Mouse (Mus musculus) embryonic facial prominence, embryonic 11.5 days (tissue): ENCODE measurements around the gene Trip13. TPM values are rescaled to one million over a fixed set of nuclear protein-coding genes. Genes with fewer than 3 reads are reported as not detected.
A peak's percentile ranks its signal among the peaks of the same experiment; 100 is the strongest.

ENCODE experiments used
- ATAC-seq: fragments of 200-750 bp; cut with Nextera tagmentation; replicated peaks from 2 replicates; pipeline ENCODE4 v1.8.0; 2017; ENCODE audit warnings: low read depth; ENCODE audit not compliant: insufficient number of reproducible peaks, low FRiP score, low TSS enrichment
- DNase-seq: peaks from one replicate; pipeline ENCODE4 v3.0.0-alpha.2; 2015; ENCODE audit warnings: low spot score
- H3K27ac ChIP-seq: fragments of 300-500 bp; sonication (generic); replicated peaks from 2 replicates; pipeline ENCODE4 v1.5.1; 2014; ENCODE audit warnings: mild to moderate bottlenecking, low read depth, low read length, control low read depth
- H3K27me3 ChIP-seq: fragments of 300-500 bp; sonication (generic); 2 replicates; pipeline ENCODE4 v1.6.1; 2014; ENCODE audit warnings: mild to moderate bottlenecking, low read length, moderate library complexity, mixed read lengths; ENCODE audit not compliant: control insufficient read depth, insufficient read depth
- H3K36me3 ChIP-seq: fragments of 300-500 bp; sonication (generic); replicated peaks from 2 replicates; pipeline ENCODE4 v1.6.1; 2014; ENCODE audit warnings: low read depth, mild to moderate bottlenecking, low read length, moderate library complexity, mixed read lengths; ENCODE audit not compliant: control insufficient read depth, insufficient read depth
- H3K4me1 ChIP-seq: fragments of 300-500 bp; sonication (generic); 2 replicates; pipeline ENCODE4 v1.6.1; 2014; ENCODE audit warnings: low read length, mixed read lengths; ENCODE audit not compliant: control insufficient read depth, insufficient read depth
- H3K4me2 ChIP-seq: fragments of 300-500 bp; sonication (generic); 2 replicates; pipeline ENCODE4 v1.6.1; 2014; ENCODE audit warnings: low read depth, mild to moderate bottlenecking, control low read depth, low read length, moderate library complexity
- H3K4me3 ChIP-seq: fragments of 300-500 bp; sonication (generic); 2 replicates; pipeline ENCODE4 v1.5.1; 2014; ENCODE audit warnings: low read depth, low read length, control low read depth
- H3K9ac ChIP-seq: fragments of 300-500 bp; sonication (generic); replicated peaks from 2 replicates; pipeline ENCODE4 v1.6.1; 2014; ENCODE audit warnings: mild to moderate bottlenecking, control low read depth, low read length
- H3K9me3 ChIP-seq: fragments of 300-500 bp; sonication (generic); replicated peaks from 2 replicates; pipeline ENCODE4 v1.6.1; 2016; ENCODE audit warnings: mild to moderate bottlenecking, low read length, inconsistent platforms, mixed read lengths; ENCODE audit not compliant: control insufficient read depth
- whole genome bisulfite sequencing: fragments of 180-500 bp; shearing (Covaris S2); extraction: QIAGEN DNeasy Blood & Tissue Kit; methylation state at CpG from one replicate; pipeline ENCODE4 v1.1.7; 2014; 5-methylcytosine and 5-hydroxymethylcytosine counted together
- polyA plus RNA-seq: library from polyadenylated mRNA; unstranded; fragments of >200 nt; fragmentation: Nextera tagmentation; extraction: Ambion mirVana; gene quantifications from 2 replicates; pipeline ENCODE4 v1.2.1, GENCODE M21; 2014

Trip13 gene
- polyA plus RNA-seq, 1 experiment from 2014 or later = 67.4 TPM

DNA sequence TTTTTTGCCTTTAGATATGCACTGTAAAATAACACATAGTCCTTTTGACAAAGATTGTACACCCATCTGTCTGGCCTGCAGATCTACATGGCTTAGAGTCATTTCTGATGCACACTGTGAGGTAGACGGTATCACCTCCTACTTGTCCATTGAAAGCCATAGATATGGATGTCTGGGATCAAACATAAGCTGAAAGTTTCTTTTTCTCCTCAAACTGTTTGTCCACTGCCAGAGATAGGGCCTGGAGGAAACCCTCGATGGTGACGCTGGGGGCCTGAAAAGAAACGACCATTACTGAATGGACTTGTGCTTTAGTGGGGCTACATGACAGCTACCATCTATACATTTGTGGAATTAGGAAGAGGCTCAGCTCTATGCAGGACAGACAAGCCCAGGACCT lies 24.5 kb downstream of the Trip13 start:
- WGBS = 94% methylated on average over 4 of the region's 4 CpGs
- Histone ChIP-seq H3K9ac (no peak overlapping the region), H3K27me3 (no peaks in the 10 kb centered on the region), H3K27ac (no peak overlapping the region), H3K36me3 (no peaks in the 10 kb centered on the region; the same call in none of the 2 replicates), H3K4me1 (no peaks in the 10 kb centered on the region), H3K9me3 (no peaks in the 10 kb centered on the region), H3K4me2 (no peak overlapping the region), H3K4me3 (no peak overlapping the region)
- ATAC-seq = no peak
- DNase-seq = no peak

DNA sequence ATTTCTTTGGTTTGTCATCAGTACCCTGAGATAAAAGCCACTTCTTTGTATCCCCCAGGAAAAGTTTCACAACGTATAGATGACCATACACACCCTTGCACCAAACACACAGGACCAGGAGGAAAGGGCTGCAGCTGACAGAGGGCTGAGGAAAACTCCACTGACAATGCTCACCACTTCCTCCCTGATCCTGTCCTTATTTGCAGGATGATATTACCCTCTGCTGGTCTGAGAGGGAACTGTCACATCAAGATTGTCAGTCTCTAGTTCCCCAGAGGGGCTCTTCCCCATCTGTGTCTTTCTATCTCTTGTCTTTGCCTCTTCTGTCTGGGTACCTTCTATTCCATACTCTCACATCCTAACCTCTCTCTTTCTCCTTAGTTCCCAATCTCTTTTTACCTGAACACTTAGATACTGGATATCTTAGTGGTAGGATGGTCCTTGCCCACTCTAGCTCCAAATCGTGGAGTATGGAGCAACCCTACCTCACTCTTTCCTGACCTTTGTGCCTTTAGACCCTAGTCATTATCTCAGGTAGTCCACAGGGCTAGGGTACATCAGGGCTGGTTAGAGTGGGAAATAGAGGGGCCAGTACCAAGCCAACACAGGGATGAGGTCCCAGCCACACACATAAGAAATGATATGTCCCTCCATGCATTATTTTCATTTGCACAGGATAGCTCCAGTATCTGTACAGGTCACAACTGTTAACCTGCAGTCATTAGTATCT lies 29.7 kb downstream of the Trip13 start:
- H3K27me3 ChIP-seq = no peaks in the 10 kb centered on the region
- H3K4me2 ChIP-seq = no peak overlapping the region
- no peaks in the 10 kb centered on the region for H3K9me3 ChIP-seq
- 65% methylated on average over 2 of the region's 2 CpGs for WGBS
- H3K36me3 ChIP-seq = no peaks in the 10 kb centered on the region; the same call in 1 of the 2 replicates
- no peak overlapping the region for H3K27ac ChIP-seq
- no peak overlapping the region for H3K4me3 ChIP-seq
- H3K4me1 ChIP-seq = no peaks in the 10 kb centered on the region
- no peak overlapping the region for H3K9ac ChIP-seq
- ATAC-seq = peak; percentile 59
- DNase-seq = peak; percentile 70

DNA sequence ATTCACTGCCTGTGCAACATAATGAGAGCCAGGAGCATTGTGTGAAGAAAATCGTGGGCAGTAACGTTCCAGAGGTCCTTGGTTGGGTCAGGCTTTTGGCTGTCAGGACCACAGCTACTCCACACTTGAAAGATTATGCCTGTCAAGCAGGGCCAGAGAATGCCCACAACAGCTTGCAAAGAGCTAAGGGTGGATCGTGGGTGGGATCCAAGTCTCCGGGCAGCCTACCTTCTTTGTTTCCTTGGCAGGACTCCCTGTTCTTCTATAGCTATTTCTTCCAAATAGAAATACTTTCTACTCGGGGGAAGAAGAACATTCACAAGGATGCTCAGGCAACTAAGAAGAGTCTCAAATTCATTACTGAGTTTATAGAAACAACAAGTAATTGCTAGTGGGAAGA lies 30.4 kb downstream of the Trip13 start:
- ATAC-seq (no peak), DNase-seq (no peak)
- H3K9ac ChIP-seq = no peak overlapping the region
- no peak overlapping the region for H3K4me3 ChIP-seq
- no peaks in the 10 kb centered on the region for H3K27me3 ChIP-seq
- H3K36me3 ChIP-seq = no peaks in the 10 kb centered on the region; the same call in 1 of the 2 replicates
- no peaks in the 10 kb centered on the region for H3K4me1 ChIP-seq
- H3K9me3 ChIP-seq = no peaks in the 10 kb centered on the region
- no peak overlapping the region for H3K27ac ChIP-seq
- 92% methylated on average over 5 of the region's 5 CpGs for WGBS
- H3K4me2 ChIP-seq = no peak overlapping the region

DNA sequence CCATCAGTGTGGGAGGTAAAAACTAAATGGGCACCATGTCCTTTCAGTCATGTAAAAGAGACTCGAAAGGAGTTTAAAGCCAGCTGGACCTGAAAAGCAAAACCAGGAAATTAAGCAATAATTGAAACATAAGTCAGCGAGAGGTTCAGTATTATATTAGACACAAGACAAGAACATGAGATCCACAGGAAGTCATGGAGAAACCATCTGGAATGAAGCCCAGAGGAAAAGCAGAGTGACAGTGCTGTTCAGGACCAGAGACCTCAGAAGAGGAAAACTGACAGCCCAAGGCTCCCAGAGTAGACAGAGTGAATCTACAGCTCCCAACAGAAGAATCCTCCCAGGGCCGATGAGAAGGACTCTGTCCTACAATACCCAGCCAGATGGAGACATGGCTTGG lies 40.0 kb downstream of the Trip13 start:
- Histone ChIP-seq H3K9me3 (no peaks in the 10 kb centered on the region), H3K27me3 (no peaks in the 10 kb centered on the region), H3K36me3 (no peaks in the 10 kb centered on the region), H3K9ac (no peak overlapping the region), H3K4me1 (no peaks in the 10 kb centered on the region), H3K27ac (no peak overlapping the region), H3K4me2 (no peak overlapping the region), H3K4me3 (no peak overlapping the region)
- 86% methylated on average over 3 of the region's 3 CpGs for WGBS
- DNase-seq (no peak), ATAC-seq (no peak)

DNA sequence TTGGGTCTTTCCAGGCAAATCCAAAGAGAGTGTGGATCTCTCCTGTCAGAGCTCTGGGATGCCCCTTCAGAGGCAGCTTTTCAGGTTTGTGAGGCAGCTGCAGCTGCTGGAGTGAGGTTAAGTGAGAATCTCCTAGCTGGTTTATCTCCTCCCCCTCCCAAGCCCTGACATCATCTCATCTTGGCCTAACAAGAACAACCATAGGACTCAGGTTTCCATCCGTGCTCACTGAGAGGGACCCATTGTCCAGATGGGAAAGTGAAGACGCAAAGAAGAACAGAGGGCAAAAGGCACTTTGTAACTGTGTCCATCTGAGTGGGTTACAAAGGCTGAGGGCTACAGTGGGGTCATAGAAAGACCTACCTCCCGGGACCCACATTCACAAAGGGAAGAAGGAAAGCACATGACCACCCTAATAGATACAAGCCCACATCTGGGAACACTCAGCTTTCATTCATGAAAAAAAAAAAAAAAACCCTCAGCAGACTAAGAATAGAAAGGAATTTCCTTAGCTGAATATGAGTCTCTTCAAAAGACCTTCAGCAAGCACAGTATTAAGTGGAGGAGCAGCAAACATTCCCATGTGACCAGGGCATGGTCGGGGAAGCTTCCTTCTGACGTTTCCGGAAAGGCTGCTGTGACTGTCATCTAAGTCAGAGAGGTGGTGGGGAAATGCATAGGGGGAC lies 44.9 kb downstream of the Trip13 start:
- Histone ChIP-seq H3K9ac (no peak overlapping the region), H3K4me1 (no peaks in the 10 kb centered on the region), H3K4me2 (no peak overlapping the region), H3K27me3 (no peaks in the 10 kb centered on the region), H3K4me3 (no peak overlapping the region), H3K36me3 (no peaks in the 10 kb centered on the region), H3K27ac (no peak overlapping the region), H3K9me3 (no peaks in the 10 kb centered on the region)
- DNase-seq (peak; percentile 80), ATAC-seq (peak; percentile 16; the same call in 1 of the 2 replicates)
- 22% methylated on average over 6 of the region's 6 CpGs for WGBS

GRCm38 (mm10) chr13:73887415-73887874 lies 50.1 kb downstream of the Trip13 start:
- peak; percentile 82 for DNase-seq
- H3K4me1 ChIP-seq = no peaks in the 10 kb centered on the region
- peak overlapping the region; percentile 4; the same call in 1 of the 2 replicates for H3K27ac ChIP-seq
- H3K9ac ChIP-seq = no peak overlapping the region
- 25% methylated on average over 4 of the region's 4 CpGs for WGBS
- no peak overlapping the region for H3K4me3 ChIP-seq
- no peaks in the 10 kb centered on the region for H3K27me3 ChIP-seq
- peak; percentile 48; the same call in 1 of the 2 replicates for ATAC-seq
- H3K4me2 ChIP-seq = no peak overlapping the region
- H3K9me3 ChIP-seq = no peaks in the 10 kb centered on the region
- H3K36me3 ChIP-seq = no peaks in the 10 kb centered on the region

DNA sequence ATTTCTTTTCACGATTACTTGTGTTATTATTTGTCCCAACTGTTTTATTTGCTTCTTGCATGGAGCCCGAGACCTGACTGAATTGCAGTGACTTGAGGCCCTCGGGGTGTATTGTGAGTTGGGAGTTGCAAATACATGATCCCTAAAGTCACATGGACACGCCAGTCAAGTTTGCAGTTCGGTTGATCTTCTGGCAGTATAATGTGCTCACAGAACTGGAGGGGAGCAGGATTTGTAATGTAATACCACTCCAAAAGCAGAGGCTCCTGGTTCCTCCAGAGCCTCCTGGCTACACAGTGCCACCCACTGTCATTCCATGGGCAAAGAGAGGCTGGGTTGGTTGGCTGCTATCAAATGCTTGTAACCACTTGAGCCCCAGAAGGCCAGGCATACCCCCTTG lies 51.0 kb downstream of the Trip13 start:
- Histone ChIP-seq H3K9me3 (no peaks in the 10 kb centered on the region), H3K36me3 (no peaks in the 10 kb centered on the region), H3K27me3 (no peaks in the 10 kb centered on the region), H3K4me2 (no peak overlapping the region), H3K4me3 (no peak overlapping the region), H3K4me1 (no peaks in the 10 kb centered on the region), H3K9ac (no peak overlapping the region), H3K27ac (peak overlapping the region; percentile 4)
- 31% methylated on average over 5 of the region's 5 CpGs for WGBS
- peak; percentile 42; the same call in 1 of the 2 replicates for ATAC-seq
- peak; percentile 63 for DNase-seq

DNA sequence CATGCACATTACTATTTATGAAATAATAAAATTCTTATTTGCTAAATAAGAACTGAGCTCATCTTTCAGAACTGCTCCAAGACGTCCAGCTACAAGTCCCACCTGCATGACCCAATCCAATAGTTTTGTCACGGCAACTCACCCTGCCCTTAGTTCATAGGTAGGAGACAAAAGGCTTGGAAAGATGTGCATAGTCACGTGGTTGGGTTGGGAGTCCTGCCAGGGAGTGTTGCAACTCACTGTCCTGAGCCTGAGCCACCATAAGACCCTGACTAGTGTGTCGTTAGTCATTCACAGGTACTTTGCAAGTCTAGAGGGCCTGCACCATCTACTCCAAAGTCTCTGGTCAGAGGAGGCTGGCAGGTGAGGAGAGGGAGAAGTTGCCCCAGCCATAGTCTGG lies 51.5 kb downstream of the Trip13 start:
- no peaks in the 10 kb centered on the region for H3K27me3 ChIP-seq
- WGBS = 64% methylated on average over 4 of the region's 4 CpGs
- no peak overlapping the region for H3K4me3 ChIP-seq
- H3K9ac ChIP-seq = no peak overlapping the region
- no peaks in the 10 kb centered on the region for H3K4me1 ChIP-seq
- DNase-seq (no peak), ATAC-seq (no peak; the same call in 1 of the 2 replicates)
- H3K36me3 ChIP-seq = no peaks in the 10 kb centered on the region
- H3K27ac ChIP-seq = no peak overlapping the region
- no peaks in the 10 kb centered on the region for H3K9me3 ChIP-seq
- no peak overlapping the region for H3K4me2 ChIP-seq
